Mouse (Mus musculus) heart, embryonic 11.5 days (tissue): Measurements from ENCODE around the gene Atp6v0a1. TPM values are rescaled to one million over a fixed set of nuclear protein-coding genes. Genes with fewer than 3 reads are reported as not detected.

ENCODE experiments used
- ATAC-seq: fragments of 200-750 bp; cut with Nextera tagmentation; replicated peaks from 2 replicates; pipeline ENCODE4 v1.8.0; 2017; ENCODE audit warnings: moderate library complexity; ENCODE audit not compliant: insufficient number of reproducible peaks, low FRiP score, low TSS enrichment
- H3K27ac ChIP-seq: fragments of 300-500 bp; sonication (generic); 2 replicates; pipeline ENCODE4 v1.5.1; 2014; ENCODE audit warnings: mild to moderate bottlenecking, low read depth, low read length
- H3K27me3 ChIP-seq: fragments of 300-500 bp; sonication (generic); 2 replicates; pipeline ENCODE4 v1.6.1; 2014; ENCODE audit warnings: mild to moderate bottlenecking, low read length, mixed read lengths; ENCODE audit not compliant: control insufficient read depth, insufficient read depth
- H3K36me3 ChIP-seq: fragments of 300-500 bp; sonication (generic); 2 replicates; pipeline ENCODE4 v1.6.1; 2014; ENCODE audit warnings: mild to moderate bottlenecking, low read length, moderate library complexity, mixed read lengths; ENCODE audit not compliant: control insufficient read depth, insufficient read depth
- H3K4me1 ChIP-seq: fragments of 300-500 bp; sonication (generic); 2 replicates; pipeline ENCODE4 v1.6.1; 2014; ENCODE audit warnings: low read length; ENCODE audit not compliant: control insufficient read depth, insufficient read depth
- H3K4me2 ChIP-seq: fragments of 300-500 bp; sonication (generic); 2 replicates; pipeline ENCODE4 v1.6.1; 2014; ENCODE audit warnings: mild to moderate bottlenecking, moderate library complexity
- H3K4me3 ChIP-seq: fragments of 300-500 bp; sonication (generic); 2 replicates; pipeline ENCODE4 v1.5.1; 2014; ENCODE audit warnings: low read depth, low read length
- H3K9ac ChIP-seq: fragments of 300-500 bp; sonication (generic); 2 replicates; pipeline ENCODE4 v1.6.1; 2014; ENCODE audit warnings: mild to moderate bottlenecking, low read depth, low read length, moderate library complexity
- H3K9me3 ChIP-seq: fragments of 300-500 bp; sonication (generic); replicated peaks from 2 replicates; pipeline ENCODE4 v1.6.1; 2016; ENCODE audit warnings: low read length; ENCODE audit not compliant: control insufficient read depth
- WGBS: fragments of 180-500 bp; shearing (Covaris S2); extraction: QIAGEN DNeasy Blood & Tissue Kit; methylation state at CpG from one replicate; pipeline ENCODE4 v1.1.7; 2014; ENCODE audit not compliant: insufficient replicate concordance; 5-methylcytosine and 5-hydroxymethylcytosine counted together
- microRNA-seq: library from miRNA; unstranded; fragments of <30 nt; microRNA quantifications from one replicate; pipeline ENCODE4, GENCODE M21; 2016; ENCODE audit warnings: borderline number of aligned reads
- polyA plus RNA-seq: library from polyadenylated mRNA; unstranded; fragments of >200 nt; fragmentation: Nextera tagmentation; extraction: Ambion mirVana; gene quantifications from 2 replicates; pipeline ENCODE4 v1.2.1, GENCODE M21; 2014

Atp6v0a1 gene
- polyA plus RNA-seq, 1 experiment from 2014 or later = 57.1 TPM

DNA sequence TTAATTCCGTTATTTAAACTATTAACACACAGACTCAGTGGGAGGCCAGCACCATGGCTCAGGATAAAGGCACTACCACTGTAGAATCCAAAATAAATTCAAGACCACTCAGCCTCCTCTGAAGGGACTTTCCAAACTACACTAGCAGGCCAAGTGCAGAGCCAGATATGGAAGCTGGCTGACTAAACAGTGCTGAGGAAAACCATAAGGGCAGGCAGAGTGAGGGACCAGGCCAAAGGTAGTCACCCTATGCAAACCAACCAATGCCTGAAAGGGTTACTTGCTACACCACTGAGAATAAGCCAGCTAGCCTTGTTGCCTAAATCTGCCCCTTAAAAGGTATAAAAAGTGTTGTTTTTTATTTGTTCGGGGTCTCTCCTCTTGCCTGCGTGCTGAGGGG lies 102.9 kb downstream of the Atp6v0a1 start:
- Histone ChIP-seq H3K36me3 (no peaks in the 10 kb centered on the region; the same call in 1 of the 2 replicates), H3K4me1 (no peaks in the 10 kb centered on the region), H3K4me3 (no peak overlapping the region), H3K9me3 (no peaks in the 10 kb centered on the region), H3K9ac (no peak overlapping the region), H3K4me2 (no peak overlapping the region), H3K27ac (no peak overlapping the region), H3K27me3 (no peaks in the 10 kb centered on the region)
- no peak for ATAC-seq
- 90% methylated on average over 3 of the region's 3 CpGs for WGBS

Small RNA genes within 50 kb of the gene (microRNA-seq; reads per million reads assigned to microRNA genes)
- 2.0 reads per million, percentile 25 among the genes with 10 or more reads in this experiment for gene Mir6928

Other genes starting within 250 kb of the Atp6v0a1 start
- not detected in 2 replicates for gene Kcnh4, start 249.5 kb upstream of the Atp6v0a1 start, polyA plus RNA-seq
- not detected in 2 replicates for gene Hcrt, start 246.5 kb upstream of the Atp6v0a1 start, polyA plus RNA-seq
- 3.8 and 5.3 TPM in 2 replicates for gene Ghdc, start 238.5 kb upstream of the Atp6v0a1 start, polyA plus RNA-seq
- gene Stat5b, start 158.7 kb upstream of the Atp6v0a1 start, polyA plus RNA-seq = 26.4 and 32.0 TPM in 2 replicates
- 5.6 and 5.9 TPM in 2 replicates for gene Stat5a, start 150.1 kb upstream of the Atp6v0a1 start, polyA plus RNA-seq
- gene Stat3, start 69.9 kb upstream of the Atp6v0a1 start, polyA plus RNA-seq = 45.0 and 49.0 TPM in 2 replicates
- gene Cavin1, start 38.6 kb upstream of the Atp6v0a1 start, polyA plus RNA-seq = 113 and 175 TPM in 2 replicates
- gene Naglu, start 60.6 kb downstream of the Atp6v0a1 start, polyA plus RNA-seq = 9.6 and 13.1 TPM in 2 replicates
- gene Hsd17b1, start 69.0 kb downstream of the Atp6v0a1 start, polyA plus RNA-seq = 0.11 TPM in 1 of 2 replicates, not detected in the other
- 29.6 and 34.3 TPM in 2 replicates for gene Coasy, start 73.1 kb downstream of the Atp6v0a1 start, polyA plus RNA-seq
- gene Mlx, start 77.8 kb downstream of the Atp6v0a1 start, polyA plus RNA-seq = 34.5 and 36.0 TPM in 2 replicates
- gene Psmc3ip, start 86.0 kb downstream of the Atp6v0a1 start, polyA plus RNA-seq = 23.1 and 27.5 TPM in 2 replicates
- 5.5 and 9.2 TPM in 2 replicates for gene Retreg3, start 110.4 kb downstream of the Atp6v0a1 start, polyA plus RNA-seq
- 82.1 and 83.5 TPM in 2 replicates for gene Tubg1, start 110.5 kb downstream of the Atp6v0a1 start, polyA plus RNA-seq
- 4.3 TPM in 2 replicates for gene Tubg2, start 146.5 kb downstream of the Atp6v0a1 start, polyA plus RNA-seq
- gene Cntnap1, start 161.1 kb downstream of the Atp6v0a1 start, polyA plus RNA-seq = 0.46 and 0.70 TPM in 2 replicates
- gene Plekhh3, start 161.9 kb downstream of the Atp6v0a1 start, polyA plus RNA-seq = 6.2 TPM in 2 replicates
- 0.13 and 0.39 TPM in 2 replicates for gene Ccr10, start 166.0 kb downstream of the Atp6v0a1 start, polyA plus RNA-seq
- 10.2 and 12.7 TPM in 2 replicates for gene Ezh1, start 217.0 kb downstream of the Atp6v0a1 start, polyA plus RNA-seq
- gene Ramp2, start 236.6 kb downstream of the Atp6v0a1 start, polyA plus RNA-seq = 230 and 232 TPM in 2 replicates
- 126 and 128 TPM in 2 replicates for gene Vps25, start 244.3 kb downstream of the Atp6v0a1 start, polyA plus RNA-seq